Mouse (Mus musculus): ENCODE measurements around the gene Cage1.
A peak's percentile ranks its signal among the peaks of the same experiment; 100 is the strongest.

The Cage1 gene

GRCm38 (mm10) chr13:38010444-38010910 lies 26.4 kb downstream of the Cage1 start:
- DNase-seq (ENCODE audit: low read depth, low spot score) = no peak

- DNase-seq (ENCODE audit: low read depth, low spot score) = peak; percentile 27
Measured at GRCm38 (mm10) chr13:38009721-38010408, 27.0 kb downstream of the Cage1 start.

- no peak for DNase-seq (ENCODE audit: low read depth, low spot score)
Measured at GRCm38 (mm10) chr13:38007972-38008371, 28.9 kb downstream of the Cage1 start.

GRCm38 (mm10) chr13:38002461-38002860 lies 34.4 kb downstream of the Cage1 start:
- DNase-seq (ENCODE audit: low read depth, low spot score) = no peak

- no peak for DNase-seq (ENCODE audit: low read depth, low spot score)
Measured at GRCm38 (mm10) chr13:37999713-38000112, 37.2 kb downstream of the Cage1 start.

GRCm38 (mm10) chr13:37994405-37994749 lies 42.5 kb downstream of the Cage1 start:
- no peak for DNase-seq (ENCODE audit: low read depth, low spot score)

GRCm38 (mm10) chr13:37993704-37994404 lies 43.0 kb downstream of the Cage1 start, which contains the start of gene Ssr1:
Gene Ssr1 (minus strand): TSS chr13:37994217.
- peak; percentile 90 for DNase-seq (ENCODE audit: low read depth, low spot score)

GRCm38 (mm10) chr13:37993376-37993703 lies 43.5 kb downstream of the Cage1 start:
- no peak for DNase-seq (ENCODE audit: low read depth, low spot score)

- no peak for DNase-seq (ENCODE audit: low read depth, low spot score)
Measured at GRCm38 (mm10) chr13:37992638-37993371, 44.1 kb downstream of the Cage1 start.

GRCm38 (mm10) chr13:37989701-37990100 lies 47.2 kb downstream of the Cage1 start:
- DNase-seq (ENCODE audit: low read depth, low spot score) = no peak

GRCm38 (mm10) chr13:37986166-37986565 lies 50.7 kb downstream of the Cage1 start:
- DNase-seq (ENCODE audit: low read depth, low spot score) = no peak

- DNase-seq (ENCODE audit: low read depth, low spot score) = no peak
Measured at GRCm38 (mm10) chr13:37981063-37981462, 55.8 kb downstream of the Cage1 start.

GRCm38 (mm10) chr13:37980346-37980745 lies 56.5 kb downstream of the Cage1 start:
- no peak for DNase-seq (ENCODE audit: low read depth, low spot score)

- DNase-seq (ENCODE audit: low read depth, low spot score) = no peak
Measured at GRCm38 (mm10) chr13:37979506-37979905, 57.4 kb downstream of the Cage1 start.

- DNase-seq (ENCODE audit: low read depth, low spot score) = no peak
Measured at GRCm38 (mm10) chr13:37974731-37975130, 62.1 kb downstream of the Cage1 start.

GRCm38 (mm10) chr13:37974036-37974435 lies 62.8 kb downstream of the Cage1 start:
- DNase-seq (ENCODE audit: low read depth, low spot score) = no peak

- no peak for DNase-seq (ENCODE audit: low read depth, low spot score)
Measured at GRCm38 (mm10) chr13:37970887-37971530, 65.9 kb downstream of the Cage1 start.

- no peak for DNase-seq (ENCODE audit: low read depth, low spot score)
Measured at GRCm38 (mm10) chr13:37969988-37970387, 66.9 kb downstream of the Cage1 start.

GRCm38 (mm10) chr13:37969337-37969736 lies 67.5 kb downstream of the Cage1 start:
- no peak for DNase-seq (ENCODE audit: low read depth, low spot score)

- no peak for DNase-seq (ENCODE audit: low read depth, low spot score)
Measured at GRCm38 (mm10) chr13:37967565-37967964, 69.3 kb downstream of the Cage1 start.

GRCm38 (mm10) chr13:37967052-37967437 lies 69.8 kb downstream of the Cage1 start:
- no peak for DNase-seq (ENCODE audit: low read depth, low spot score)
